Mouse (Mus musculus) ovary, postnatal 36 days (tissue): ENCODE measurements at regions not wholly inside any gene's neighbourhood (a gene's known extent, or its start where the extent isn't known, plus 50 kb on each side); places are given as distances from the start of the nearest gene placed in this dataset.
"Not testable (repeated sequence)": the region's sequence is repeated elsewhere in the genome, so short reads cannot be mapped to it uniquely, and the experiment has no call there.

Experiments used
- DNase-seq: peaks from one replicate; pipeline ENCODE4 v3.0.0; 2022; ENCODE audit warnings: low spot score, mixed read lengths

- not testable (repeated sequence) for DNase-seq
These were observed 98.1 kb upstream of the Pwp1 start for GRCm38 (mm10) chr10:85731163-85731562.

DNA sequence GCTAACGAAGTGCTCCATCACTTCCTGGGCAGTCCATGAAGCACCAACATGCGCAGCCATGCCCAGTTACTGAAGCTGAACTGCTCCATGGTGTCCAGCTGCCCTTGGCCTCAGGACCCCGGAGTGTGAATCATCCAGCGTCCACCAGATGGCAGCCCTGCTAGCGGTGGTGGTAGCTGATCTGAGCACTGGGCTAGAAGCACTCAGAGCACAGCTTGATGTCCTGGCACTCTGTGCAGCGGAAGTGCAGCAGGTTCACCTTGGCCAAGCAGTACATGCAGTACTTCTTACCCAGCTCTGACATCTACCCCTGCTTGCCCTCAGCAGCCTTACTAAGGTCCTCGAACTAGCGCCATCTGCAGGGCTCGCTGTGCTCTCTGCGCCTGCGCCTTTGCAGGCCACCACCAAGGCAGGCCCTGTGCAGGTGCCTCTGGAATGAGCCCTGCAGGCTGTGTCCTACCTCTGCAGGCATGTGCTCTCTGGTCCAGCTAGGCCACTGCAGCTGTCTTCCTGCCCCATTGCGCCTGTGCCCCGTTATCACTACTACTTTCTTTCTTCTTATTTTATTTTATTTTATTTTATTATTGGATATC lies 97.4 kb upstream of the Pwp1 start:
- DNase-seq = peak; percentile 26

GRCm38 (mm10) chr10:85737796-85738195 lies 91.5 kb upstream of the Pwp1 start:
- DNase-seq = no peak

- no peak for DNase-seq
These were observed 90.3 kb upstream of the Pwp1 start for GRCm38 (mm10) chr10:85739008-85739407.

DNA sequence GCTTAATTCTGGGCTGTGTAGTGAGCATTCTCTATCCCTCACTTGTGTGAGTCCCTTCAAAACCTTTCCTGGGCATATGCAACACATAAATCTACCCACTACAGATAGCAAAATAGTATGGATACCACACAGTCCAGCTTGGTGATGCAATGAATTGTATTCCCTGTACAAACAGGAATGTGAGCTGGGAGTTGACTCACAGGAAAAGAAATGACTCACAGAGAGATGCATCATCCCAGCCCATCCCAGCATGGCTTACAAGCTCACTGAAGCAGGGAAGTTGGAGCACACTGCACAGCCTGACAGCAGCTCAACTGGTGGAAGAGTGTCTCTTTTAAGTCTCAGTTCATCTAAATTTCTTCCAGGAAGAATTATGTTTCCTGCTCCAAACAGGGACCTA lies 89.7 kb upstream of the Pwp1 start:
- DNase-seq = not testable (repeated sequence)

GRCm38 (mm10) chr10:85741972-85742371 lies 87.3 kb upstream of the Pwp1 start:
- DNase-seq = no peak

DNA sequence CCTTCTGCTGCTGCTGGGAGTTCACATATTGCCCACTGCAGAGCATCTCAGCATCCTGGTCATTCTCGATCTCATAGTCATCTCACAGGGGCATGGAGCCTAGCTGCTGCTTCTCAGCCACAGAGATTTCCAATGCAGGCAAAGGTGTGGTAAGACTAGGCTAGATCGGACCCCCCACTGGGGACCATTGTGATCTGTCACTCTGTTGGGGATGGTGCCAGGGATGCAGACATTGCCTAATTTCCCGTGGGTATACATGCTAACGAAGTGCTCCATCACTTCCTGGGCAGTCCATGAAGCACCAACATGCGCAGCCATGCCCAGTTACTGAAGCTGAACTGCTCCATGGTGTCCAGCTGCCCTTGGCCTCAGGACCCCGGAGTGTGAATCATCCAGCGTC lies 83.9 kb upstream of the Pwp1 start:
- not testable (repeated sequence) for DNase-seq

- DNase-seq = not testable (repeated sequence)
These were observed 83.5 kb upstream of the Pwp1 start for GRCm38 (mm10) chr10:85745818-85746217.

- not testable (repeated sequence) for DNase-seq
These were observed 79.7 kb upstream of the Pwp1 start for GRCm38 (mm10) chr10:85749549-85749948.

DNA sequence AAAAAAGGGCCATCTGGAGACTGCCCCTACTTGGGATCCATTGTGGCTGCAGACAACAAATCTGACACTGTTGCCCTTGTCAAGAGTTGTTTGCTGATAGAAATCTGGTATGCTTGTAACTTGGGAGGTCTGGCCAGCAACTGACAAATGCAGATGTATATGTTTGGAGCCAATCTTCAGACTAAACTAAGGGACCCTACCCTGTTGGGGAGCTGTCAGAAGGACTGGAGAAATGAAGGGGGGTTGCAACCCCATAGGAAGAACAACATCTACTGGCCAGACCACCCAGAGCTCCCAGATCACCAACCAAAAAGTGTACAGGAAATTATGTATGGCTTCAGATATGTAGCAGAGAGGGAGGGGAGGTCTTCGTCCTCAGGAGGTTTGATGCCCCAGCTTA lies 54.3 kb upstream of the Pwp1 start:
- no peak for DNase-seq
